10 mouse cellular contexts compared by ENCODE assay signal in genomic region chr14:78383256-78383709, GRCm38 (mm10).
DNase-seq lines count a peak whose midpoint lies in the region; ATAC-seq lines count a peak whose summit lies in the region.
"Had no signal": no experiment of that assay in that cellular context is flagged by ENCODE, and none has a peak within 500 bp of the region (broad histone marks: within the 10 kb centered on the region; RNA-seq: fewer than 3 reads in every experiment).

No protein-coding gene starts in this region.

- no peaks in the 10 kb centered on the region for H3K4me1 ChIP-seq in forebrain, embryonic 11.5 days (replicated peaks; ENCODE audit: control insufficient read depth, insufficient read depth, low read length)
- H3K4me1 ChIP-seq in forebrain, embryonic 12.5 days, result no peaks in the 10 kb centered on the region
- H3K4me1 ChIP-seq: embryonic facial prominence, embryonic 12.5 days; neural tube, embryonic 12.5 days had no signal

- no peaks in the 10 kb centered on the region for H3K9me3 ChIP-seq in forebrain, embryonic 11.5 days (ENCODE audit: control insufficient read depth, low read length)
- H3K9me3 ChIP-seq in forebrain, embryonic 12.5 days, result no peaks in the 10 kb centered on the region
- H3K9me3 ChIP-seq: embryonic facial prominence, embryonic 12.5 days; neural tube, embryonic 12.5 days had no signal

- DNase-seq in forebrain, embryonic 11.5 days (ENCODE audit: low spot score), result peak; percentile 49
- DNase-seq in adrenal gland, postnatal 4 days (ENCODE audit: low spot score in 2 of 2), result peak; percentile 62 to 84
- DNase-seq in frontal cortex, postnatal 25 days (ENCODE audit: low spot score in 2 of 2), result peak; percentile 76 to 77
- peak; percentile 93 to 95 for DNase-seq in kidney, adult 8-10 months
- peak; percentile 80 to 84 for DNase-seq in lung, adult 18-20 months
- DNase-seq in retina, postnatal 7 days (ENCODE audit: low read depth, low spot score), result peak; percentile 35

- ATAC-seq in forebrain, embryonic 11.5 days (replicated peaks; ENCODE audit: low FRiP score), result no peak
- no peak for ATAC-seq in forebrain, embryonic 12.5 days (ENCODE audit: low FRiP score)
- ATAC-seq in activated CD4-positive, CD25-positive, alpha-beta regulatory T cell, adult 4 months, result no peak

- H3K4me3 ChIP-seq in forebrain, embryonic 11.5 days (ENCODE audit: low read depth, low read length), result no peak overlapping the region
- H3K4me3 ChIP-seq in forebrain, embryonic 12.5 days (replicated peaks), result no peak overlapping the region
- H3K4me3 ChIP-seq: embryonic facial prominence, embryonic 12.5 days; neural tube, embryonic 12.5 days had no signal

- H3K27ac ChIP-seq in forebrain, embryonic 11.5 days (ENCODE audit: low read depth, low read length), result no peak overlapping the region
- H3K27ac ChIP-seq in forebrain, embryonic 12.5 days, result no peak overlapping the region
- H3K27ac ChIP-seq: embryonic facial prominence, embryonic 12.5 days; neural tube, embryonic 12.5 days had no signal

- H3K36me3 ChIP-seq in forebrain, embryonic 11.5 days (ENCODE audit: control insufficient read depth, insufficient read depth, low read length), result no peaks in the 10 kb centered on the region
- H3K36me3 ChIP-seq in forebrain, embryonic 12.5 days (replicated peaks), result no peaks in the 10 kb centered on the region
- H3K36me3 ChIP-seq: embryonic facial prominence, embryonic 12.5 days; neural tube, embryonic 12.5 days had no signal

- no peak overlapping the region for H3K9ac ChIP-seq in forebrain, embryonic 11.5 days (ENCODE audit: low read length)
- no peak overlapping the region for H3K9ac ChIP-seq in forebrain, embryonic 12.5 days
- H3K9ac ChIP-seq: embryonic facial prominence, embryonic 12.5 days; neural tube, embryonic 12.5 days had no signal

- H3K4me2 ChIP-seq in forebrain, embryonic 11.5 days (ENCODE audit: low read depth, low read length, severe bottlenecking), result no peak overlapping the region
- no peak overlapping the region for H3K4me2 ChIP-seq in forebrain, embryonic 12.5 days
- H3K4me2 ChIP-seq: embryonic facial prominence, embryonic 12.5 days; neural tube, embryonic 12.5 days had no signal

- WGBS in forebrain, embryonic 11.5 days, result 77% methylated on average over 8 of the region's 8 CpGs
- whole genome bisulfite sequencing in forebrain, embryonic 12.5 days, result 69% methylated on average over 8 of the region's 8 CpGs

- no peaks in the 10 kb centered on the region for H3K27me3 ChIP-seq in forebrain, embryonic 11.5 days (ENCODE audit: control insufficient read depth, insufficient read depth, low read length)
- H3K27me3 ChIP-seq in forebrain, embryonic 12.5 days, result no peaks in the 10 kb centered on the region
- H3K27me3 ChIP-seq: embryonic facial prominence, embryonic 12.5 days; neural tube, embryonic 12.5 days had no signal

Comparison
In these comparisons a context has a peak if more than half of its experiments do, and no peak if none do; other contexts are left out.
1. DNase-seq: peak in every context shown above with its lines; median percentile 94 in kidney, adult 8-10 months; 82 in lung, adult 18-20 months; 76 in frontal cortex, postnatal 25 days; 73 in adrenal gland, postnatal 4 days; 49 in forebrain, embryonic 11.5 days; 35 in retina, postnatal 7 days.